Mouse (Mus musculus): ENCODE results near the gene Prpf6. TPM values are rescaled to one million over a fixed set of nuclear protein-coding genes. Genes with fewer than 3 reads are reported as not detected.

Gene Prpf6
- total RNA-seq, 1 experiment: 67.8 TPM

- no peak for TF ChIP-seq ZC3H11A (IDR thresholded peaks at IDR 0.05; ENCODE audit: borderline replicate concordance, low read depth, low read length)
These were observed 21.8 kb upstream of the Prpf6 start for GRCm38 (mm10) chr2:181569856-181570255.

GRCm38 (mm10) chr2:181570375-181570774 is 21.3 kb upstream of the Prpf6 start:
- no peak overlapping the region for H3K9ac ChIP-seq (ENCODE audit: insufficient read depth, low read depth, low read length, poor library complexity, severe bottlenecking)
- no peaks in the 10 kb centered on the region for H3K9me3 ChIP-seq (ENCODE audit: control insufficient read depth, insufficient read depth, low read depth, low read length)
- TF ChIP-seq HCFC1 (IDR thresholded peaks at IDR 0.05; ENCODE audit: borderline replicate concordance, insufficient read depth, low read length): no peak
- no peak for TF ChIP-seq ZC3H11A (IDR thresholded peaks at IDR 0.05; ENCODE audit: borderline replicate concordance, low read depth, low read length)
- TF ChIP-seq CHD2 (IDR thresholded peaks at IDR 0.05; ENCODE audit: low read depth, low read length): no peak
- no peak for TF ChIP-seq MAFK (IDR thresholded peaks at IDR 0.05; ENCODE audit: insufficient read depth, low read depth, low read length)
- TF ChIP-seq ZNF384 (IDR thresholded peaks at IDR 0.05; ENCODE audit: low read depth, low read length): no peak
- H3K4me3 ChIP-seq (ENCODE audit: insufficient read depth in 1 of 2, low read depth in 1 of 2, low read length in 2 of 2, poor library complexity in 1 of 2, severe bottlenecking in 1 of 2): no peak overlapping the region
- H3K27ac ChIP-seq (ENCODE audit: insufficient read depth, low read depth, low read length, poor library complexity, severe bottlenecking): no peak overlapping the region
- H3K4me1 ChIP-seq (ENCODE audit: control insufficient read depth in 2 of 2, insufficient read depth in 2 of 2, low read length in 2 of 2, poor library complexity in 1 of 2): peaks cover 0 to 3% of the 10 kb centered on the region in 2 experiments; a peak in 1 of 4 replicates
- in situ Hi-C loops (cut with MboI; ENCODE audit: low sequenced_read_pairs in 2 of 2, unreplicated experiment in 2 of 2): no loop called here
- no peak for DNase-seq (ENCODE audit: low read depth, low spot score)
- H3K36me3 ChIP-seq (ENCODE audit: control insufficient read depth, insufficient read depth, low read length, poor library complexity, severe bottlenecking): no peaks in the 10 kb centered on the region; the same call in 1 of the 2 replicates

More at GRCm38 (mm10) chr2:181569856-181570255, 21.8 kb upstream of the Prpf6 start:
- Histone ChIP-seq H3K4me1 (ENCODE audit: control insufficient read depth in 2 of 2, insufficient read depth in 2 of 2, low read length in 2 of 2, poor library complexity in 1 of 2) (peaks cover 0 to 3% of the 10 kb centered on the region in 2 experiments; a peak in 1 of 4 replicates), H3K9ac (ENCODE audit: insufficient read depth, low read depth, low read length, poor library complexity, severe bottlenecking) (no peak overlapping the region), H3K27ac (ENCODE audit: insufficient read depth, low read depth, low read length, poor library complexity, severe bottlenecking) (no peak overlapping the region), H3K36me3 (ENCODE audit: control insufficient read depth, insufficient read depth, low read length, poor library complexity, severe bottlenecking) (no peaks in the 10 kb centered on the region; the same call in 1 of the 2 replicates), H3K4me3 (ENCODE audit: insufficient read depth in 1 of 2, low read depth in 1 of 2, low read length in 2 of 2, poor library complexity in 1 of 2, severe bottlenecking in 1 of 2) (no peak overlapping the region), H3K9me3 (ENCODE audit: control insufficient read depth, insufficient read depth, low read depth, low read length) (no peaks in the 10 kb centered on the region)
- no peak for DNase-seq (ENCODE audit: low read depth, low spot score)
- in situ Hi-C loops (cut with MboI; ENCODE audit: low sequenced_read_pairs in 2 of 2, unreplicated experiment in 2 of 2): no loop called here

- H3K36me3 ChIP-seq (ENCODE audit: control insufficient read depth, insufficient read depth, low read length, poor library complexity, severe bottlenecking): no peaks in the 10 kb centered on the region; the same call in 1 of the 2 replicates
- H3K4me3 ChIP-seq (ENCODE audit: insufficient read depth in 1 of 2, low read depth in 1 of 2, low read length in 2 of 2, poor library complexity in 1 of 2, severe bottlenecking in 1 of 2): no peak overlapping the region
- H3K9ac ChIP-seq (ENCODE audit: insufficient read depth, low read depth, low read length, poor library complexity, severe bottlenecking): no peak overlapping the region
- in situ Hi-C loops (cut with MboI; ENCODE audit: low sequenced_read_pairs in 2 of 2, unreplicated experiment in 2 of 2): no loop called here
- DNase-seq (ENCODE audit: low read depth, low spot score): no peak
- TF ChIP-seq MAFK (IDR thresholded peaks at IDR 0.05; ENCODE audit: insufficient read depth, low read depth, low read length): no peak
- no peak for TF ChIP-seq HCFC1 (IDR thresholded peaks at IDR 0.05; ENCODE audit: borderline replicate concordance, insufficient read depth, low read length)
- TF ChIP-seq ZC3H11A (IDR thresholded peaks at IDR 0.05; ENCODE audit: borderline replicate concordance, low read depth, low read length): no peak
- TF ChIP-seq ZNF384 (IDR thresholded peaks at IDR 0.05; ENCODE audit: low read depth, low read length): no peak
- H3K9me3 ChIP-seq (ENCODE audit: control insufficient read depth, insufficient read depth, low read depth, low read length): no peaks in the 10 kb centered on the region
- no peak overlapping the region for H3K27ac ChIP-seq (ENCODE audit: insufficient read depth, low read depth, low read length, poor library complexity, severe bottlenecking)
- H3K4me1 ChIP-seq (ENCODE audit: control insufficient read depth in 2 of 2, insufficient read depth in 2 of 2, low read length in 2 of 2, poor library complexity in 1 of 2): peaks cover 0 to 3% of the 10 kb centered on the region in 2 experiments; a peak in 1 of 4 replicates
These were observed 20.6 kb upstream of the Prpf6 start for GRCm38 (mm10) chr2:181570921-181571595.

- no peak for DNase-seq (ENCODE audit: low read depth, low spot score)
- Histone ChIP-seq H3K4me3 (ENCODE audit: insufficient read depth in 1 of 2, low read depth in 1 of 2, low read length in 2 of 2, poor library complexity in 1 of 2, severe bottlenecking in 1 of 2) (no peak overlapping the region), H3K27ac (ENCODE audit: insufficient read depth, low read depth, low read length, poor library complexity, severe bottlenecking) (no peak overlapping the region), H3K9me3 (ENCODE audit: control insufficient read depth, insufficient read depth, low read depth, low read length) (no peaks in the 10 kb centered on the region), H3K9ac (ENCODE audit: insufficient read depth, low read depth, low read length, poor library complexity, severe bottlenecking) (no peak overlapping the region), H3K36me3 (ENCODE audit: control insufficient read depth, insufficient read depth, low read length, poor library complexity, severe bottlenecking) (no peaks in the 10 kb centered on the region; the same call in 1 of the 2 replicates), H3K4me1 (ENCODE audit: control insufficient read depth in 2 of 2, insufficient read depth in 2 of 2, low read length in 2 of 2, poor library complexity in 1 of 2) (peaks cover 0 to 3% of the 10 kb centered on the region in 2 experiments; a peak in 1 of 4 replicates)
- in situ Hi-C loops (cut with MboI; ENCODE audit: low sequenced_read_pairs in 2 of 2, unreplicated experiment in 2 of 2): no loop called here
- no peak for TF ChIP-seq ZC3H11A (IDR thresholded peaks at IDR 0.05; ENCODE audit: borderline replicate concordance, low read depth, low read length)
- TF ChIP-seq HCFC1 (IDR thresholded peaks at IDR 0.05; ENCODE audit: borderline replicate concordance, insufficient read depth, low read length): no peak
- TF ChIP-seq ZNF384 (IDR thresholded peaks at IDR 0.05; ENCODE audit: low read depth, low read length): no peak
- TF ChIP-seq CHD2 (IDR thresholded peaks at IDR 0.05; ENCODE audit: low read depth, low read length): no peak
- TF ChIP-seq MAFK (IDR thresholded peaks at IDR 0.05; ENCODE audit: insufficient read depth, low read depth, low read length): no peak
These were observed 19.6 kb upstream of the Prpf6 start for GRCm38 (mm10) chr2:181571941-181572670.
